Mouse (Mus musculus) hindbrain, postnatal 0 days (tissue): ENCODE measurements at regions not wholly inside any gene's neighbourhood (a gene's known extent, or its start where the extent isn't known, plus 50 kb on each side); places are given as distances from the start of the nearest gene placed in this dataset.

Experiments
- ATAC-seq: fragments of 200-750 bp; cut with Nextera tagmentation; 2 replicates; pipeline ENCODE4 v1.8.0; 2017; ENCODE audit warnings: mild to moderate bottlenecking, moderate TSS enrichment, moderate library complexity
- DNase-seq: peaks from one replicate; pipeline ENCODE4 v3.0.0-alpha.2; 2015; ENCODE audit warnings: low spot score
- H3K27ac ChIP-seq: fragments of 300-500 bp; sonication (generic); 2 replicates; pipeline ENCODE4 v1.5.1; 2014; ENCODE audit warnings: mild to moderate bottlenecking
- H3K27me3 ChIP-seq: fragments of 300-500 bp; sonication (generic); 2 replicates; pipeline ENCODE4 v1.6.1; 2014; ENCODE audit warnings: low read length, mixed read lengths; ENCODE audit not compliant: insufficient read depth
- H3K36me3 ChIP-seq: fragments of 300-500 bp; sonication (generic); 2 replicates; pipeline ENCODE4 v1.6.1; 2014; ENCODE audit warnings: low read length, mixed read lengths; ENCODE audit not compliant: insufficient read depth
- H3K4me1 ChIP-seq: fragments of 300-500 bp; sonication (generic); 2 replicates; pipeline ENCODE4 v1.6.1; 2014; ENCODE audit warnings: antibody characterized with exemption, low read length, mixed read lengths; ENCODE audit not compliant: insufficient read depth
- H3K4me2 ChIP-seq: fragments of 300-500 bp; sonication (generic); 2 replicates; pipeline ENCODE4 v1.6.1; 2014; ENCODE audit warnings: low read depth, mild to moderate bottlenecking, low read length, moderate library complexity, mixed read lengths
- H3K4me3 ChIP-seq: fragments of 300-500 bp; sonication (generic); 2 replicates; pipeline ENCODE4 v1.5.1; 2014; ENCODE audit warnings: low read length
- H3K9ac ChIP-seq: fragments of 300-500 bp; sonication (generic); replicated peaks from 2 replicates; pipeline ENCODE4 v1.6.1; 2014; ENCODE audit warnings: mild to moderate bottlenecking, low read length, moderate library complexity, mixed read lengths
- H3K9me3 ChIP-seq: fragments of 300-500 bp; sonication (generic); 2 replicates; pipeline ENCODE4 v1.6.1; 2016; ENCODE audit warnings: low read length, mixed read lengths
- CTCF ChIP-seq: IDR thresholded peaks from 2 replicates; pipeline ENCODE4 v1.5.1; 2016; ENCODE audit warnings: antibody characterized with exemption, control low read depth, low read depth
- WGBS: fragments of 180-500 bp; shearing (Covaris S2); extraction: QIAGEN DNeasy Blood & Tissue Kit; methylation state at CpG from one replicate; pipeline ENCODE4 v1.1.7; 2014; 5-methylcytosine and 5-hydroxymethylcytosine counted together

DNA sequence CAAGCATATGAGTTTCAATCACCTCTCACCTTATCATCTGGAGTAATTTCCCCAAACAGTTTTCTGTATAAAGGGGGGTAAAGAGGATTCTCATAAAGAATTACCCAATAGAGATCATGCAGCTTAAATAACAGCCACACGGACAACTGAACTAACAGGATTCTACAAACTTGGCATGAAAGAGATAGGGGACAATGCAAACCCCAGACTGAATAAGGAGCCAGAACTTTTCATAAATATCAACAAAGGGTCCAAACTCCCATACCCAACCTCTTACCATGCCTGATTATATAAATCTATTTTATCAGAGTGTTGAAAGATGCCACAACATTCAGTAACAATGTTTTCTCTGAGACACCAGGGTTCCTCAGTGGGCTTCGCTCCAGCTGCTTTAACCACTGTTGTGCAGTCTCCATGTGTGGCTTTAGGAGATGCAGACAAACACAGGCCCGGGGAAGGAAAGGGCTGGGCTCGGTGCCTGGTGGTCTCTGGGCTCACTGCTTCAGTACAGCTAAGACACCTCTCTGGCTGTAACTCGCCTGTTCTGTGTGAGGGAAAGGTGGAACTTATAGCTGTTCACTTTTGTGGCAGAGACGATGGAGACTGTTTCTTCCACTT lies 160.2 kb downstream of the Fndc1 start:
- no peak overlapping the region for H3K4me3 ChIP-seq
- no peaks in the 10 kb centered on the region for H3K27me3 ChIP-seq
- no peak overlapping the region for H3K27ac ChIP-seq
- H3K36me3 ChIP-seq, result no peaks in the 10 kb centered on the region
- 56% methylated on average over 6 of the region's 6 CpGs for WGBS
- H3K9ac ChIP-seq, result no peak overlapping the region
- H3K9me3 ChIP-seq, result no peaks in the 10 kb centered on the region
- DNase-seq, result peak; percentile 10
- no peak for ATAC-seq
- no peaks in the 10 kb centered on the region for H3K4me1 ChIP-seq
- no peak overlapping the region for H3K4me2 ChIP-seq
- no peak for TF ChIP-seq CTCF

DNA sequence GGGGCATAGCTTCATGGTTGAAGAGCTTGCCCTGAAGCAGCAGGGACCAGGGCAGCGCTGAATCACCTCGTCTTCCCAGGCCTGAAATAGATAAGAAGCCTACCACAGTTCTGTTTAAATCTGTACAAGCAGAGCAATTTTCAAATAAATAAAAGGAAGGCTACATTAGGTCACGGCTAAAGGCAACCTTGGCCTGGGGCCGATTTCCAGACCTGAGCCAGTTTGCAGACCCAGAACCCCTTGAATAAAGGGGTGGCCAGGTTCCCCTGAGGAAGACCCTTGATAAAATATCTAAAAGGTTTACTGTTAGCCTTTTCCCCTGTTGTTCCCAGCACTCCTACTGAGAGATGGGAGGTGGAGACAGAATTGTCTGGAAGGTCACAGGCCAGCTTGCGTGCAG lies 160.9 kb downstream of the Fndc1 start:
- Histone ChIP-seq H3K4me1 (no peaks in the 10 kb centered on the region), H3K4me3 (no peak overlapping the region), H3K27ac (no peak overlapping the region), H3K9ac (no peak overlapping the region), H3K4me2 (no peak overlapping the region), H3K36me3 (no peaks in the 10 kb centered on the region), H3K9me3 (no peaks in the 10 kb centered on the region), H3K27me3 (no peaks in the 10 kb centered on the region)
- no peak for DNase-seq
- TF ChIP-seq CTCF, result no peak
- 80% methylated on average over 5 of the region's 5 CpGs for WGBS
- no peak for ATAC-seq

DNA sequence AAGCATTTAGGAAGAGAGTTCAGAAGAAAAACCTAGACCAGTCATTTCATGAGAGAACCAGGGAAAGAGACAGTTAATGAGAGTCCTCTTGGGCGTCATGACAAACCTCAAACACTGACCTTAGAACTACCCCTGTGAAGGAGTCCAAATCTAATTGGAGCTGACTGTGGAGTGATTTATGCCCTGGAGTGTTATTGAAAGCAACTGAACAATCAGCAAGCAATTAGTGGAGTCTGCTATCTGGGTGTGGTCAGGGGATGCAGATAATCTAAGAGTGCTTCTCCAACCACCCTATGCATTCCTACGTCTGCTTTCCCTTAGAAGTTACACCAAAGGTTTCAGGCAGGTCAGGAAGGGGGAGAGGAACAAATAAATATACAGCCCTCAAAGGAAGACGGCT lies 161.4 kb downstream of the Fndc1 start:
- Histone ChIP-seq H3K27ac (no peak overlapping the region), H3K36me3 (no peaks in the 10 kb centered on the region), H3K4me1 (no peaks in the 10 kb centered on the region), H3K9ac (no peak overlapping the region), H3K4me3 (no peak overlapping the region), H3K9me3 (no peaks in the 10 kb centered on the region), H3K27me3 (no peaks in the 10 kb centered on the region), H3K4me2 (no peak overlapping the region)
- 60% methylated on average over 3 of the region's 3 CpGs for WGBS
- TF ChIP-seq CTCF, result no peak
- DNase-seq, result no peak
- no peak for ATAC-seq

DNA sequence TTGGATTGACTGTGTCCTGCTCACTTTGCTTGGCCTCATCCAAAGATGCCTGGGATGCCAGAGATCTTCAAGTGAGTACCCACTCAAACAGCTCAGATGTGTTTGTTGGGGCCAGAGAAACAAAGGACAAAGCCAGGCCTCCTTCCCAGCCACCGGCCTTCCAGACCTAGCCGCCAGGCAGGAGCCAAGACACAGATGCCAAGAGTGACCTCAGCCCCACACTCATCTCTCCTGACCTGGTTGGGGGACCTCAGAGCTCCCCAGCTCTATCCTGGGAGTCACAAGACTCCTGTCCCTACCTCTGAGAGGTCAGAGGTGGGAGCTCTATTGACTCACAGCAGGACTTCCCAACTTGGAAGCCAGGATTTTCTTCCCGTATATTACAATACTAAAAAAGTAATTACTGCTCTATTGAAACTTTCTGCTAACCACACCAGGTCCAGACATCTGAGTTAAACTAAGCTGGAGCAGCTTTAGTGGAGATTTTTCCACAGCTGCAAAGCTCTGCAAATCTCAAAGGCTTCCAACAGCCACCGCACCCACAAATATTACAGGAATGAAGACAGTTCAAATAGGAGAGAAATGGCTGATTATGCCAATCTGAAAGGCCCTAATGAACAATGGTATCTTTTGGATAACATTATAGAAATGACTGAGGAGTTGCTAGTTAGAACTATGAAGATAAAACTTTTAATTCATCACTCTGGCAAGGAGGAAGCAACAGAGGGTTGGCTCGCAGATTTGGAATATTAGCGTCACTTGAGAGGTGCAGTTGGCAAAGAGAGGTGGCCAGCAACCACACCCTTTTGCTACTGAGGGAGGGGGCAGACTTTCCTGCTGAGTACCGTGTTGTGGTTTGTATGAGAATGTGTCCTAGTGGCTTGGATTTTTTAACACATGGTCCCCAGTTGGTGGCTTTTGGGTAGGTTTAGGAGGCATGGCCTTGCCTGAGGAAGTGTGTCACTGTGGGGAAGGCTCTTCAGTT lies 162.9 kb downstream of the Fndc1 start:
- no peak for TF ChIP-seq CTCF
- Histone ChIP-seq H3K4me2 (no peak overlapping the region), H3K36me3 (no peaks in the 10 kb centered on the region), H3K4me3 (no peak overlapping the region), H3K4me1 (no peaks in the 10 kb centered on the region), H3K27ac (no peak overlapping the region), H3K27me3 (no peaks in the 10 kb centered on the region), H3K9ac (no peak overlapping the region), H3K9me3 (no peaks in the 10 kb centered on the region)
- ATAC-seq (no peak), DNase-seq (no peak)
- WGBS, result 78% methylated on average over 7 of the region's 7 CpGs

DNA sequence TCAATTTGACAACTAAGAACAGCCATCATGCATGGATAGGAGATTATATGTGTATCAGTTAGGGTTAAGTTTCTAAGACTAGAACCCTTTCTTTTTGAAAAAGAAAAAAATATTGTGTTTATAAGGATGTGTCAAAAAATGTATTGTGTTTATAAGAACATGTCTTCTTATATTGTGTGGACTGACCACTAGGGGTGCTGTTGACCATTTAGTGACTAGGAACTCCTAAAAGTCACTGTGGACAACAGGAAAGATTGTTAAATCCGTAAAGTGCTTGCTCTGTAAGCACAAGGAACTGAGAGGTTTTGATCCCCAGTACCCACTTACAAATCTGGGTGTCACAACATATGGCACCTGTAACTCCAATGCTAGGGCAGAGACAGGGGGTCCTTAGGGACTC lies 170.6 kb downstream of the Fndc1 start:
- Histone ChIP-seq H3K27me3 (no peaks in the 10 kb centered on the region), H3K4me3 (no peak overlapping the region), H3K9ac (no peak overlapping the region), H3K36me3 (no peaks in the 10 kb centered on the region), H3K27ac (no peak overlapping the region), H3K4me1 (no peaks in the 10 kb centered on the region), H3K4me2 (no peak overlapping the region), H3K9me3 (no peaks in the 10 kb centered on the region)
- peak; percentile 56 for TF ChIP-seq CTCF
- 67% methylated on average over 1 of the region's 1 CpGs for WGBS
- ATAC-seq, result no peak
- DNase-seq, result peak; percentile 30

DNA sequence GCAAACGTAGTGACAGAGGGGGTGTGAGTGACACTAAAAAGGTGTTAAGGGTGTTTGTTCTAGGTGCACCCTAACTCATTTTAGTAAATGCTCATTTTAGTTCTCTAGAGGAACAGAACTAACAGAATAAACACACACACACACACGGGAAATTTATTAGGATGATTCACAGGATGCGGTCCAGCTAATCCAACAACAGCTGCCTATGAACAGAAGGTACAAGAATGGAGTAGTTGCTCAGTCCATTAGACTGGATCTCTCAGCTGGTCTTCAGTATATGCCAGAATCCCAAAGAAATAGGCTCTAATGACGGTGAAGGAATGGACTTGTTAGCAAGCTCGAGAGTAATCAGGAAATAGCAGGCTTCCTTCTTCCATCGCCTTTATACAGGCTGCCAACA lies 171.1 kb downstream of the Fndc1 start:
- H3K9ac ChIP-seq, result no peak overlapping the region
- no peak overlapping the region for H3K4me2 ChIP-seq
- no peaks in the 10 kb centered on the region for H3K27me3 ChIP-seq
- no peak overlapping the region for H3K4me3 ChIP-seq
- WGBS, result 87% methylated on average over 6 of the region's 6 CpGs
- DNase-seq (no peak), ATAC-seq (no peak)
- no peaks in the 10 kb centered on the region for H3K4me1 ChIP-seq
- H3K27ac ChIP-seq, result no peak overlapping the region
- no peaks in the 10 kb centered on the region for H3K9me3 ChIP-seq
- TF ChIP-seq CTCF, result no peak
- no peaks in the 10 kb centered on the region for H3K36me3 ChIP-seq
